Mouse (Mus musculus) heart, embryonic 12.5 days (tissue): ENCODE data around the gene Tbc1d13. TPM values are rescaled to one million over a fixed set of nuclear protein-coding genes. Genes with fewer than 3 reads are reported as not detected.
A peak's percentile ranks its signal among the peaks of the same experiment; 100 is the strongest.

Experiments
- ATAC-seq: fragments of 200-750 bp; cut with Nextera tagmentation; 2 replicates; pipeline ENCODE4 v1.8.0; 2017; ENCODE audit warnings: moderate TSS enrichment, moderate library complexity; ENCODE audit not compliant: insufficient number of reproducible peaks, low FRiP score
- H3K27ac ChIP-seq: fragments of 300-500 bp; sonication (generic); 2 replicates; pipeline ENCODE4 v1.5.1; 2016; ENCODE audit warnings: mild to moderate bottlenecking, moderate library complexity; ENCODE audit not compliant: poor library complexity, severe bottlenecking
- H3K27me3 ChIP-seq: fragments of 300-500 bp; sonication (generic); replicated peaks from 2 replicates; pipeline ENCODE4 v1.6.1; 2016; ENCODE audit warnings: mild to moderate bottlenecking, moderate library complexity
- H3K36me3 ChIP-seq: fragments of 300-500 bp; sonication (generic); 2 replicates; pipeline ENCODE4 v1.6.1; 2016; ENCODE audit warnings: mild to moderate bottlenecking, moderate library complexity
- H3K4me1 ChIP-seq: fragments of 300-500 bp; sonication (generic); replicated peaks from 2 replicates; pipeline ENCODE4 v1.6.1; 2016; ENCODE audit warnings: mild to moderate bottlenecking
- H3K4me2 ChIP-seq: fragments of 300-500 bp; sonication (generic); 2 replicates; pipeline ENCODE4 v1.6.1; 2016; ENCODE audit warnings: mild to moderate bottlenecking, moderate library complexity
- H3K4me3 ChIP-seq: fragments of 300-500 bp; sonication (generic); 2 replicates; pipeline ENCODE4 v1.5.1; 2016; ENCODE audit warnings: mild to moderate bottlenecking
- H3K9ac ChIP-seq: fragments of 300-500 bp; sonication (generic); 2 replicates; pipeline ENCODE4 v1.6.1; 2016; ENCODE audit warnings: mild to moderate bottlenecking, moderate library complexity
- H3K9me3 ChIP-seq: fragments of 300-500 bp; sonication (generic); replicated peaks from 2 replicates; pipeline ENCODE4 v1.6.1; 2016; ENCODE audit warnings: mild to moderate bottlenecking, moderate library complexity
- WGBS: fragments of 180-500 bp; shearing (Covaris S2); methylation state at CpG from one replicate; pipeline ENCODE4 v1.1.7; 2016; 5-methylcytosine and 5-hydroxymethylcytosine counted together
- polyA plus RNA-seq: library from polyadenylated mRNA; unstranded; fragments of >200 nt; fragmentation: Nextera tagmentation; extraction: Ambion mirVana; gene quantifications from 2 replicates; pipeline ENCODE4 v1.2.1, GENCODE M21; 2016

Gene Tbc1d13
- polyA plus RNA-seq: 5.4 and 5.8 TPM in 2 replicates

GRCm38 (mm10) chr2:30133613-30134377, at the start of gene Tbc1d13:
TSS of gene Tbc1d13 (plus strand) at chr2:30133746.
- peak within 1 kb of the TSS; percentile 92 for H3K4me3 ChIP-seq
- peaks cover 32% of the 10 kb centered on the region for H3K36me3 ChIP-seq
- H3K4me2 ChIP-seq: peak within 1 kb of the TSS; percentile 96
- peak; percentile 95 for ATAC-seq
- H3K9ac ChIP-seq: peak within 1 kb of the TSS; percentile 91
- H3K9me3 ChIP-seq: no peaks in the 10 kb centered on the region
- 0 out of 2 replicates have a peak, but pooled peaks cover 2% of the 10 kb centered on the region for H3K27me3 ChIP-seq
- WGBS: under 1% methylated on average over 46 of the region's 46 CpGs
- H3K27ac ChIP-seq: peak within 1 kb of the TSS; percentile 83
- peaks cover 22% of the 10 kb centered on the region for H3K4me1 ChIP-seq

GRCm38 (mm10) chr2:30084113-30084512, 49.4 kb upstream of the Tbc1d13 start:
- peak overlapping the region; percentile 52; the same call in 1 of the 2 replicates for H3K9ac ChIP-seq
- peaks cover 3% of the 10 kb centered on the region; the same call in 1 of the 2 replicates for H3K9me3 ChIP-seq

GRCm38 (mm10) chr2:30084632-30085031, 48.9 kb upstream of the Tbc1d13 start:
- H3K9ac ChIP-seq: peak overlapping the region; percentile 52
- 16% methylated on average over 12 of the region's 12 CpGs for WGBS
- peak overlapping the region; percentile 21; the same call in 1 of the 2 replicates for H3K4me3 ChIP-seq

More at GRCm38 (mm10) chr2:30084113-30084512, 49.4 kb upstream of the Tbc1d13 start:
- no peaks in the 10 kb centered on the region for H3K27me3 ChIP-seq
- peak overlapping the region; percentile 61 for H3K4me2 ChIP-seq
- H3K36me3 ChIP-seq: peaks cover 19% of the 10 kb centered on the region
- H3K4me3 ChIP-seq: no peak overlapping the region
- H3K27ac ChIP-seq: no peak overlapping the region
- ATAC-seq: no peak
- H3K4me1 ChIP-seq: peaks cover 22% of the 10 kb centered on the region
- WGBS: 61% methylated on average over 5 of the region's 5 CpGs

GRCm38 (mm10) chr2:30087310-30087709, 46.2 kb upstream of the Tbc1d13 start:
- Histone ChIP-seq H3K9ac (no peak overlapping the region), H3K4me3 (no peak overlapping the region), H3K36me3 (peaks cover 37% of the 10 kb centered on the region), H3K9me3 (peaks cover 3% of the 10 kb centered on the region; the same call in 1 of the 2 replicates), H3K4me1 (peaks cover 11% of the 10 kb centered on the region), H3K27ac (no peak overlapping the region), H3K27me3 (no peaks in the 10 kb centered on the region), H3K4me2 (no peak overlapping the region)
- 85% methylated on average over 4 of the region's 4 CpGs for WGBS
- ATAC-seq: no peak

More at GRCm38 (mm10) chr2:30084632-30085031, 48.9 kb upstream of the Tbc1d13 start:
- Histone ChIP-seq H3K9me3 (peaks cover 3% of the 10 kb centered on the region; the same call in 1 of the 2 replicates), H3K4me2 (peak overlapping the region; percentile 61), H3K27ac (no peak overlapping the region), H3K4me1 (peaks cover 17% of the 10 kb centered on the region), H3K36me3 (peaks cover 19% of the 10 kb centered on the region), H3K27me3 (no peaks in the 10 kb centered on the region)
- ATAC-seq: 0 out of 2 replicates have a peak, but pooled peaks have one; percentile 49

- no peaks in the 10 kb centered on the region for H3K27me3 ChIP-seq
- WGBS: 95% methylated on average over 12 of the region's 12 CpGs
- no peak overlapping the region for H3K4me3 ChIP-seq
- peaks cover 35% of the 10 kb centered on the region for H3K36me3 ChIP-seq
- H3K9ac ChIP-seq: peak overlapping the region; percentile 16; the same call in 1 of the 2 replicates
- no peak for ATAC-seq
- no peak overlapping the region for H3K4me2 ChIP-seq
- peaks cover 3% of the 10 kb centered on the region; the same call in 1 of the 2 replicates for H3K9me3 ChIP-seq
- no peak overlapping the region for H3K27ac ChIP-seq
- peaks cover 20% of the 10 kb centered on the region for H3K4me1 ChIP-seq
Measured at GRCm38 (mm10) chr2:30091521-30091920, 42.0 kb upstream of the Tbc1d13 start.

- ATAC-seq: no peak
- Histone ChIP-seq H3K4me1 (peaks cover 20% of the 10 kb centered on the region), H3K27ac (no peak overlapping the region), H3K9me3 (peaks cover under 1% of the 10 kb centered on the region; the same call in 1 of the 2 replicates), H3K4me3 (peak overlapping the region; percentile 75), H3K4me2 (peak overlapping the region; percentile 78), H3K36me3 (peaks cover 28% of the 10 kb centered on the region), H3K27me3 (no peaks in the 10 kb centered on the region), H3K9ac (peak overlapping the region; percentile 86)
- 30% methylated on average over 6 of the region's 6 CpGs for WGBS
Measured at GRCm38 (mm10) chr2:30092280-30092918, 41.1 kb upstream of the Tbc1d13 start.

- Histone ChIP-seq H3K4me3 (peak within 1 kb of the TSS; percentile 75), H3K27ac (peak within 1 kb of the TSS; percentile 31), H3K4me2 (peak within 1 kb of the TSS; percentile 78), H3K9ac (peak within 1 kb of the TSS; percentile 86), H3K27me3 (no peaks in the 10 kb centered on the region), H3K36me3 (peaks cover 34% of the 10 kb centered on the region), H3K4me1 (peaks cover 20% of the 10 kb centered on the region), H3K9me3 (no peaks in the 10 kb centered on the region)
- ATAC-seq: peak; percentile 97
- WGBS: under 1% methylated on average over 51 of the region's 51 CpGs
Measured at GRCm38 (mm10) chr2:30093471-30094207, 39.9 kb upstream of the Tbc1d13 start, which contains the start of gene Zdhhc12. TSS of gene Zdhhc12 (minus strand) at chr2:30093648.

GRCm38 (mm10) chr2:30094208-30094588, 39.3 kb upstream of the Tbc1d13 start:
- WGBS: 4% methylated on average over 13 of the region's 13 CpGs

GRCm38 (mm10) chr2:30095882-30096527, 37.5 kb upstream of the Tbc1d13 start:
- Histone ChIP-seq H3K27ac (no peak overlapping the region), H3K4me3 (no peak overlapping the region), H3K27me3 (no peaks in the 10 kb centered on the region), H3K9me3 (no peaks in the 10 kb centered on the region), H3K9ac (no peak overlapping the region), H3K4me2 (no peak overlapping the region), H3K4me1 (peaks cover 20% of the 10 kb centered on the region), H3K36me3 (peaks cover 43% of the 10 kb centered on the region)
- no peak for ATAC-seq
- WGBS: 85% methylated on average over 2 of the region's 2 CpGs

More at GRCm38 (mm10) chr2:30094208-30094588, 39.3 kb upstream of the Tbc1d13 start:
- Histone ChIP-seq H3K9me3 (no peaks in the 10 kb centered on the region), H3K4me2 (peak overlapping the region; percentile 78), H3K9ac (peak overlapping the region; percentile 66), H3K4me1 (peaks cover 20% of the 10 kb centered on the region), H3K27ac (peak overlapping the region; percentile 23), H3K4me3 (peak overlapping the region; percentile 75), H3K36me3 (peaks cover 39% of the 10 kb centered on the region), H3K27me3 (no peaks in the 10 kb centered on the region)
- no peak for ATAC-seq

GRCm38 (mm10) chr2:30100214-30100613, 33.3 kb upstream of the Tbc1d13 start:
- Histone ChIP-seq H3K36me3 (peaks cover 69% of the 10 kb centered on the region), H3K4me1 (no peaks in the 10 kb centered on the region), H3K27me3 (no peaks in the 10 kb centered on the region), H3K9ac (no peak overlapping the region), H3K4me3 (no peak overlapping the region), H3K4me2 (no peak overlapping the region), H3K9me3 (no peaks in the 10 kb centered on the region), H3K27ac (no peak overlapping the region)
- WGBS: 66% methylated on average over 4 of the region's 4 CpGs
- ATAC-seq: no peak
